Mouse (Mus musculus): ENCODE results near the gene Nmt1. TPM values are rescaled to one million over a fixed set of nuclear protein-coding genes. Genes with fewer than 3 reads are reported as not detected.

Nmt1 gene
- total RNA-seq, 2 experiments from 2014 or later = 40.9 to 41.5 TPM

DNA sequence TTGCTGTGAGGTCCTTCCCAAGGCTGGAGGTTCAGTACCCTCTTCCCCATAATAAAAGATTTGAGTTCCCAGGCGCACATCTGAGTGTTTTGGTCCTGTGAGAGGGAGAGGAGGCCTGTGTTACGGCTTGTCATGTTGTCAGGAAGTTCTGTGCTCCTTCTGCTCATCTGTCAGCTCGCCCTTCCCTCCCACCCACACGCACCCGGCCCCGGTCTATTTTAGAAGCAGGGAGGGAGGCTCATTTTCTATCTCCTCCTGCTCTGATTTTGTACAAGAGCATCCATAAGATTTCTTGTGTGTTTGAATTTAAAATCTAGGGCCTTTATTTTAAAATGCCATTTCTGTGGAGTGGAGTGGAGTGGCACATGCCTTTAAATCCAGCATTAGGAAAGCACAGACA is 10.0 kb downstream of the Nmt1 start:
- no peak for ATAC-seq (ENCODE audit: poor library complexity, severe bottlenecking)

DNA sequence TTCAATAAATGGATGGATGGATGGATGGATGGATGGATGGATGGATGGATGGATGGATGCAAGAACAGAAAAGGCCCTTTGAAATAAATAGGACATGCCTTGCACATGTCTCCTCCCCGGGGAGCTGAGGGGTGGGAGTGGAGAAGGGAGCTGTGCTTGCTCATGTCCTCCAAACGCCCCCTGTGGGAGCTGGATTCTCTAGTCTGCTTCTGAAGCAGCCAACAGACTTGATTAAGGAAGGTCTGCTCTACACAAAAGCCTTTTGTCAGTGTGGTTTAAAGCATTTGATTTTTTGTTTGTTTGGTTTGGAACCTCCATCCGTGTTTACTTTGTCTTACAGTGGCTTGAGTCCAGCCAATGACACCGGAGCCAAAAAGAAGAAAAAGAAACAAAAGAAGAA is 14.8 kb downstream of the Nmt1 start:
- ATAC-seq (ENCODE audit: poor library complexity, severe bottlenecking) = no peak

- ATAC-seq (ENCODE audit: poor library complexity, severe bottlenecking) = no peak
Measured at GRCm38 (mm10) chr11:103043982-103044381, 16.0 kb downstream of the Nmt1 start.

DNA sequence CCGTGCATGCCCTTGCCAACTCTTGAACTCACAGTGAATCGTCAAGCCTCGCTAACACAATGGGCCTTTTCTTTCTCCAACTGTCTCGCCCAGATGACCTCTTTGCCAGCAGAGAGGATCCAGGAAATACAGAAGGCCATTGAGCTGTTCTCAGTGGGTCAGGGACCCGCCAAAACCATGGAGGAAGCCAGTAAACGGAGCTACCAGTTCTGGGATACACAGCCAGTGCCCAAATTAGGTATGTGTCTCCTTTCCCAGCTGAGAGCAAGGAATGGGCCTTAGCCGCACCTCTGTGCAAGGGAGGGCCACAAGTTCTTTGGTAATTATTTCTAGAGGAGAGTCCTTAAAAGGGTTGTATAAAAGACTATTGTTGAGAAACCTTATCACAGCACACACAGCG is 18.3 kb downstream of the Nmt1 start:
- ATAC-seq (ENCODE audit: poor library complexity, severe bottlenecking) = no peak

DNA sequence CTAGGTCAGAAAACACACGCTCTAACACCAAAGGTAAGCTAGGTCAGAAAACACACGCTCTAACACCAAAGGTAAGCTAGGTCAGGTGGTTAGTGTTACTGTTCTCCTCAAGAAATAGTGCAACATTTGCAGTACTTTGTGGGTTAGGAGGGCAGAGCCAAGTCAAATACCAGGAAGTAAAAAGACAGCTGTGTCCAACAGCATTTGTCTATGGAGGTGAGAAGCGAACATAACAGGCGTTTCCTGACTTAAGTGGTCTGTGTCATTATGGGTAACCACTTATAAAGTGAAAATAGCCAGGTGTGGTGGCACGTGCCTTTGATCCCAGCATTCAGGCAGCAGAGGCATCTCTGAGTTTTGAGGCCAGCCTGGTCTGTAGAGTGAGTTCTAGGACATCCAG is 21.6 kb downstream of the Nmt1 start:
- ATAC-seq (ENCODE audit: poor library complexity, severe bottlenecking) = no peak

GRCm38 (mm10) chr11:103050153-103050552 is 22.2 kb downstream of the Nmt1 start:
- no peak for ATAC-seq (ENCODE audit: poor library complexity, severe bottlenecking)

DNA sequence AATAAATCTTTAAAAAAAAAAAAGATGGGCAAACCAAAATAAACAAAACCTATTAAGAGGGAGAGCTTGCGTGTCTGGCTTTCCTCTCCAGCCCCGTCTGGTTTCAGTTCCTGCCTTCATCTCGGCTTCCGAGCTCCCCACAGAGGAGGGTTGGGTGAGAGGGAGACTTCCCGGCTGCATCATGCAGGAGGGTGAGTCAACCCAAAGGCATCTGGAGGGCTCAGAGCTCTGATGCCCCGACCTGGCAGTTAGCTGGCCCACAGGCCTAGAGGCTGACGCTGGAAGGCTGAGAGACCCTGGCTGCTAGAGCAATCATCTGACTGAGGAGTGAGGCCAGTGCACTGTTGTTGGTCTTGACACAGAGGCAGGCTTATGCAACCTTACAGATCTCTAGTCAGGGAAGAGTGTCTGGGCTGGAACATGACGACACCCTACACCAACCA is 23.3 kb downstream of the Nmt1 start:
- peak; percentile 87 for ATAC-seq (ENCODE audit: poor library complexity, severe bottlenecking)

DNA sequence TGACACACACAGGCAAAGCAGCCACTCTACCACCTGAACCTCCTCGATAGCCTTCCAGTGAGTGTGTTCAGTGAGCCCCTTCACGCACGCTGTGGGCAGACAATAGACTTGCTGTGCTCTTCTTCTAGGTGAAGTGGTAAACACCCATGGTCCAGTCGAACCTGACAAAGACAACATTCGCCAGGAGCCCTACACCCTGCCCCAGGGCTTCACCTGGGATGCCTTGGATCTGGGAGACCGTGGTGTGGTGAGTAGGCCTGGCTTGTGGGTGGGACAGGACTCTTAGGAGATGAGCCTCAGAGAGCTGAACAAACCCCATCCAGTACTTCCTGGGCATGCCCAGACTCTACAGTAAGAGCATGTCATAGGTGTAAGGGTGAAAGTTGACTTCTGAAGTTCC is 24.1 kb downstream of the Nmt1 start:
- no peak for ATAC-seq (ENCODE audit: poor library complexity, severe bottlenecking)

- ATAC-seq (ENCODE audit: poor library complexity, severe bottlenecking) = no peak
Measured at GRCm38 (mm10) chr11:103053191-103054076, 25.4 kb downstream of the Nmt1 start.

DNA sequence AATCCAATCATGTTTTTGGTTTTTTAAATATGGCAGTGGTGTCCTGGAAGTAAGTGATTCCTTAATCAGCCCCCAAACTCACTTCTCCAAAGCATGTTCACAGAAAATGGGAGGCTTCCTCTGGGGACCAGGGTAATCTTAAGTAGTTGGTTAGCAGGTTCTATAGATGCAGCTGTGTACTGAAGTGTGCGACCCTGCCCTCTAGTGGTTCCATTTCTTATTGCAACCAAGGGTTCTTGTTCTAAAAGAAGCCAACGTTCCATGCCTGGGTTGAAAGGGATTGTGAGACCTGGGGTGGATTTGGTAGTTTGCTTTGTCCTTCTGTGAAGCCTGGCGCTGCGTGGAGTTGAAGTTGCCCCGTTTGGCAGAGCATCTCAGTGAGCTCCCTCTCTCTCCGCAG is 26.8 kb downstream of the Nmt1 start:
- peak; percentile 66 for ATAC-seq (ENCODE audit: poor library complexity, severe bottlenecking)

DNA sequence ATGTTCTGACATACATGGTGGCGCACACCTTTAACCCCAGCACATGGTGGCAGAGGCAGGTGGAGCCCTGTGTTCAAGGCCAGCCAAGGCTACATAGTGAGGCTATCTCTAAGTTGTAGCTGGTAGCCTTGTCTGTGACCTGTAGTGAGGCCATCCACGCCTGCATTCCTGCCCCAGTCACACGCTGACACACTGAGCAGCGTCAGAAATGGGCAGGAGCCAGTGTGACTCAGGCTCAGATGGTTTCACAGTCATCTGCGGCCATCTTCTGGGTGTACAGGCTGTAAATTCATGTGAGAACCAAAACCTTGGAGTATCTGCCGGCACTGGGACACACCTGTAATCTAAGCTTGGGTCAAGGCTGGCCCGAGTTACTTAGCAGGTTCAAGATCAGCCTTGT is 28.6 kb downstream of the Nmt1 start:
- no peak for ATAC-seq (ENCODE audit: poor library complexity, severe bottlenecking)

DNA sequence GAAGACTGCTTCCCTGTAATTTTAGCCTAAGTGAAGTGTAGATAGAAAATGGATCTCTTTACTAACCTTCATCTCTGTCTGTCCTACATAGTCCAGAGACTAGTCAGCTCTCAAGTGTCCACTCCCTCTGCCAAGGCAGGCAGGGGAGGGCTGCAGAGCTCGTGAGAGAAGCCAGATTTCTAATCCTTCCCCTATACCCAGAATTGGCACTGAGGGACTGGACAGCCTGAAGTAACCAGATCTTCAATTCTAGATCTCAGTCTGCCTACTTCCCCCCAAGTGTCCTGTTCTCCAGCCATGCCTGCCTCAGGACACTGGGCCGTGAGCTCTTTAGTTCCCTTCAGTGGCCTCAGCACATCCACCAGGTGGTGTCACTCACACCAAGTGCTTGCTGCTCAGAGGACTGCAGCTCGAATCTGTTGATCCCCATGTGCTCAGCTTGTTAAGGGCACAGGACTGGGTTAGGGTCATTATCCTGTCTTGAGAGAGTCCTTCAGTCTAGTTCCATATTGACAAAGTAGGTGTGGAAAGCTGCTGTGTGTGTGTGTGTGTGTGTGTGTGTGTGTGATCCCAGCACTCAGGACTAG is 30.6 kb downstream of the Nmt1 start:
- no peak for ATAC-seq (ENCODE audit: poor library complexity, severe bottlenecking)

GRCm38 (mm10) chr11:103066191-103067050 is 38.4 kb downstream of the Nmt1 start:
- ATAC-seq (ENCODE audit: poor library complexity, severe bottlenecking) = no peak

- no peak for ATAC-seq (ENCODE audit: poor library complexity, severe bottlenecking)
Measured at GRCm38 (mm10) chr11:103067051-103067361, 39.0 kb downstream of the Nmt1 start.

GRCm38 (mm10) chr11:103067457-103068001 is 39.5 kb downstream of the Nmt1 start:
- ATAC-seq (ENCODE audit: poor library complexity, severe bottlenecking) = no peak

- no peak for ATAC-seq (ENCODE audit: poor library complexity, severe bottlenecking)
Measured at GRCm38 (mm10) chr11:103068272-103068671, 40.3 kb downstream of the Nmt1 start.

DNA sequence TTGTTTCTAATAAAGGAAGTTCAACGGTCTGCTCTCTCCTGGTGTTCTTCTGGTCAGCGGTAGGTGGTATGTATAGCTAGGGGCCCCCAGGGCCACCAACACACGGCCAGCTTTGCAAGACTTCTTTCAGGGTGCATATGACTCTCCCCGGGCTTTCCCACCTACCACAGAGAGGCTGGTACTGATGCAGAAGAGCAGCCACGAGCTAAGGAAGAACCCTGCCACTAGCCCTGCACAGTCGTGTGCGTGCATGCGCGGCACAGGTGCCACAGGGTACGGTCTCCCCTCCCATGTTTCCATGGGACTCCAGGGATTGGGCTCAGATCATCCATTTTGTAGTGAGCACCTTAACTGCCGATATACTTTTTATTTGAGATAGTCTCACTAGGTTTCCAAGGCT is 40.9 kb downstream of the Nmt1 start:
- ATAC-seq (ENCODE audit: poor library complexity, severe bottlenecking) = no peak

- no peak for ATAC-seq (ENCODE audit: poor library complexity, severe bottlenecking)
Measured at GRCm38 (mm10) chr11:103069731-103070130, 41.7 kb downstream of the Nmt1 start.

GRCm38 (mm10) chr11:103070322-103070880 is 42.4 kb downstream of the Nmt1 start:
- ATAC-seq (ENCODE audit: poor library complexity, severe bottlenecking) = no peak

DNA sequence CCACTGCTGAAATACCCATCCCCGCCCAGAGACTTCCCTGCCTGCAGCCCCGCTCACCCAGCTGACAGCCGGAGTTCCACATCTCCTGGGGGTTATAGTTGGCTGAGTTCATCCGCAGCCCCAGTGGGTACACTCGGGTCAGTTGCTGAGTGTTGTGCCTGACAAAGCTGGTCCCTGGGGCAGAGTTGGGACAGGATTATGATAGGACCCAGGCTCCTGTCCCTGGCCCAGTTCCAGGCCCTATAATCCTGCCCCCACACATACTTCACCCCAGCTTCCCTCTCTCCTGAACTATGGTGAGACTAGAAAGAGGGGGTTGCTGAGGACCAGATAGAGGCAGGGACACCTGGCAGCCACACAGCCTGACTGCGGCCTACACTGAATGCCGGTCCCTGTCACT is 45.7 kb downstream of the Nmt1 start:
- ATAC-seq (ENCODE audit: poor library complexity, severe bottlenecking) = no peak

DNA sequence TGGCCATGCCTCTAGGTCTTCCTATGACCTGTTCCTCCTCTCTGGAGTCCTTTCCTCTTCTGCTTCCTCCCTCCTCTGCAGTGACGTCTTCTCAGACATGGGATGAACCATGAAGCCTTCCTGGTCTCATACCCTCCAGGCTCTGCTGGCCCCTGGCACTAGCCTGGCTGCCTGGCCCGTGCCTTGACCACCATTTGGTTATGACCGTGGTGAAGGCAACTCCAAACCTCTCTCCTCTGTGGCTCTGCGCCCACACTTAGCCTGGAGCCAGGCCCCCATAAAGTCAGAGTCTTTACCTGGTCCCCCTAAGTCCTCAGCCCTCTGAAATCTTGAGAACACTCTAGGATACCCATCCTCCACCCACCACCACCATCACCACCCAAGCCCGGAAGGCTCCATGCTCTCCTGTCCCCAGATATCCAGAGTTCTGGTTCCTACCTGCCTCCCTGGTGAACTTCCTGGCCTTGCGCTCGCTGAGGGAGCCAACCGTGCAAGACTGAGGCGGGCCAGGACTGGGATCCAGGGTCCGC is 46.2 kb downstream of the Nmt1 start:
- no peak for ATAC-seq (ENCODE audit: poor library complexity, severe bottlenecking)
